Mouse (Mus musculus) G1E (cell line): ENCODE data around the gene Ehd1. TPM values are rescaled to one million over a fixed set of nuclear protein-coding genes. Genes with fewer than 3 reads are reported as not detected.
A peak's percentile ranks its signal among the peaks of the same experiment; 100 is the strongest.

Experiments used
- ATAC-seq: 2 replicates; pipeline ENCODE4 v1.8.0; 2016; ENCODE audit warnings: mild to moderate bottlenecking; ENCODE audit not compliant: insufficient number of reproducible peaks, poor library complexity, low FRiP score, severe bottlenecking; ENCODE audit errors: extremely low read depth
- DNase-seq: peaks from one replicate; pipeline ENCODE4 v3.0.0; 2012; ENCODE audit warnings: low spot score
- H3K27me3 ChIP-seq: 2 replicates; pipeline ENCODE4 v1.6.1; 2012; ENCODE audit warnings: mild to moderate bottlenecking, low read length, inconsistent platforms; ENCODE audit not compliant: insufficient read depth
- H3K36me3 ChIP-seq: replicated peaks from 2 replicates; pipeline ENCODE3; 2012; ENCODE audit warnings: mild to moderate bottlenecking, inconsistent platforms
- H3K4me1 ChIP-seq: 2 replicates; pipeline ENCODE4 v1.6.1; 2012; ENCODE audit warnings: low read depth, low read length, inconsistent platforms, mixed read lengths; ENCODE audit not compliant: insufficient read depth
- H3K4me3 ChIP-seq: 2 replicates; pipeline ENCODE4 v1.5.1; 2012; ENCODE audit warnings: low read depth, mild to moderate bottlenecking, inconsistent platforms, low read length, moderate library complexity, mixed read lengths
- H3K9me3 ChIP-seq: replicated peaks from 2 replicates; pipeline ENCODE4 v1.6.1; 2012; ENCODE audit warnings: inconsistent platforms
- CTCF ChIP-seq: IDR thresholded peaks from 2 replicates; pipeline ENCODE4 v1.5.1; 2012; ENCODE audit warnings: low read depth, low read length, inconsistent platforms, mixed read lengths
- GATA1 ChIP-seq: IDR thresholded peaks from 2 replicates; pipeline ENCODE4 v1.6.1; 2012; ENCODE audit warnings: borderline replicate concordance, low read length, inconsistent platforms, mixed read lengths
- GATA2 ChIP-seq: IDR thresholded peaks from 2 replicates; pipeline ENCODE4 v1.6.1; 2012; ENCODE audit warnings: low read depth, low read length, inconsistent platforms, borderline replicate concordance
- POLR2AphosphoS5 ChIP-seq: IDR thresholded peaks from 2 replicates; pipeline ENCODE4 v1.6.1; 2012; ENCODE audit warnings: low read depth, low read length, inconsistent platforms; ENCODE audit not compliant: insufficient replicate concordance
- TAL1 ChIP-seq: conservative IDR thresholded peaks from 2 replicates; pipeline ENCODE4 v1.6.1; 2012; ENCODE audit warnings: low read depth, low read length, inconsistent platforms, mixed read lengths
- polyA plus RNA-seq: library from polyadenylated mRNA; stranded (reverse); fragments of >175 nt; gene quantifications from 2 replicates; pipeline ENCODE4 v1.2.3, GENCODE M21; 2012
- total RNA-seq, 2 experiments: library from RNA; stranded (forward) in 1 of 2; stranded (reverse) in 1 of 2; fragments of 200-1000 nt in 1 of 2; fragments of >200 nt in 1 of 2; fragmentation: Nextera tagmentation in 1 of 2; gene quantifications; 2 replicates each; pipeline ENCODE4 v1.2.3; 2014 to 2017

Ehd1 gene
- total and polyA plus RNA-seq, 3 experiments, result 18.7 to 132 (median 23.3) TPM

DNA sequence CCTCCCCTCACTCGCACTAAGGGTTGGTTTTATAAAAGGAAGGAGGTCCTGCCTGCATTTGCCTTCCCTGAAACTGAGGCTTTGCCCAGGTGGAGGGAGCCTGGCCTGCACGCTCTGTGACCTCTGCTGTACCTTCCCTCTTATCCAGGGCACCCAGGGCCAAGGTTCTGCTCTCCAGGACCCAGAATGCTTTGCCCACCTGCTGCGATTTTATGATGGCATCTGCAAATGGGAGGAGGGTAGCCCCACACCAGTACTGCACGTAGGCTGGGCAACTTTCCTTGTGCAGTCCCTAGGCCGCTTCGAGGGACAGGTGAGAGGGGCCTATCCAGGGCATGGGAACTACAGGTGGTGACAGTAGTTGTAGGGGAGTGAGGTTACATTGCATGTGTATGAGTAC lies 62.7 kb downstream of the Ehd1 start:
- Histone ChIP-seq H3K4me3 (no peak overlapping the region), H3K4me1 (peaks cover 70% of the 10 kb centered on the region), H3K9me3 (no peaks in the 10 kb centered on the region), H3K27me3 (no peaks in the 10 kb centered on the region), H3K36me3 (peaks cover 71% of the 10 kb centered on the region)
- no peak for TF ChIP-seq POLR2AphosphoS5
- TF ChIP-seq CTCF, result no peak
- no peak for TF ChIP-seq GATA1
- no peak for TF ChIP-seq GATA2
- TF ChIP-seq TAL1, result no peak
- DNase-seq (no peak), ATAC-seq (no peak)

DNA sequence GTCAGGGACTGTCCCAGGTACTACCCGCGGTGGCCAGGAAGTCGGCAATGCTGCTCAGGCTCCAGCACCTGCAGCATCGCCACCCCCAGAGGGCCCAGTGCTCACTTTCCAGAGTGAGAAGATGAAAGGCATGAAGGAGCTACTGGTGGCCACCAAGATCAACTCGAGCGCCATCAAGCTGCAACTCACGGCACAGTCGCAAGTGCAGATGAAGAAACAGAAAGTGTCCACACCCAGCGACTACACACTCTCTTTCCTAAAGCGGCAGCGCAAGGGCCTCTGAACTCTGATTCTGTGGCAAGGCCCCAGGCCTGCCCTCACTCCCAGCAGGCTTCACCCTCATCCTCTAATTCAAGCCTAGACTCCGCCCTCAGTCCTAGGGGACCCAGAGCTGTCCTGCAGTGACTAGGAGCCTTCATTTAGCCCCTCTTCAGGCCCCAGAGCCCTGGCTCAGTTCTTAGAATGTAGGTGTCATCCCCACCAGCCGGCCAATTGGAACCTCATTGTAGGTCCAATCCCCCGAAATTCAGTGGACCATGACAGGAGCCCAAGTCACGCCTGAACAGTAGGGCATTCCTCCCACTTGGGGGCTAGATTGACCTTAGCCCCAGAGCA lies 63.5 kb downstream of the Ehd1 start:
- Histone ChIP-seq H3K9me3 (no peaks in the 10 kb centered on the region), H3K4me3 (no peak overlapping the region; the same call in 1 of the 2 replicates), H3K4me1 (peaks cover 66% of the 10 kb centered on the region), H3K36me3 (peaks cover 79% of the 10 kb centered on the region), H3K27me3 (no peaks in the 10 kb centered on the region)
- DNase-seq (peak; percentile 6), ATAC-seq (no peak)
- TF ChIP-seq CTCF, result no peak
- no peak for TF ChIP-seq POLR2AphosphoS5
- TF ChIP-seq GATA2, result no peak
- no peak for TF ChIP-seq TAL1
- no peak for TF ChIP-seq GATA1

DNA sequence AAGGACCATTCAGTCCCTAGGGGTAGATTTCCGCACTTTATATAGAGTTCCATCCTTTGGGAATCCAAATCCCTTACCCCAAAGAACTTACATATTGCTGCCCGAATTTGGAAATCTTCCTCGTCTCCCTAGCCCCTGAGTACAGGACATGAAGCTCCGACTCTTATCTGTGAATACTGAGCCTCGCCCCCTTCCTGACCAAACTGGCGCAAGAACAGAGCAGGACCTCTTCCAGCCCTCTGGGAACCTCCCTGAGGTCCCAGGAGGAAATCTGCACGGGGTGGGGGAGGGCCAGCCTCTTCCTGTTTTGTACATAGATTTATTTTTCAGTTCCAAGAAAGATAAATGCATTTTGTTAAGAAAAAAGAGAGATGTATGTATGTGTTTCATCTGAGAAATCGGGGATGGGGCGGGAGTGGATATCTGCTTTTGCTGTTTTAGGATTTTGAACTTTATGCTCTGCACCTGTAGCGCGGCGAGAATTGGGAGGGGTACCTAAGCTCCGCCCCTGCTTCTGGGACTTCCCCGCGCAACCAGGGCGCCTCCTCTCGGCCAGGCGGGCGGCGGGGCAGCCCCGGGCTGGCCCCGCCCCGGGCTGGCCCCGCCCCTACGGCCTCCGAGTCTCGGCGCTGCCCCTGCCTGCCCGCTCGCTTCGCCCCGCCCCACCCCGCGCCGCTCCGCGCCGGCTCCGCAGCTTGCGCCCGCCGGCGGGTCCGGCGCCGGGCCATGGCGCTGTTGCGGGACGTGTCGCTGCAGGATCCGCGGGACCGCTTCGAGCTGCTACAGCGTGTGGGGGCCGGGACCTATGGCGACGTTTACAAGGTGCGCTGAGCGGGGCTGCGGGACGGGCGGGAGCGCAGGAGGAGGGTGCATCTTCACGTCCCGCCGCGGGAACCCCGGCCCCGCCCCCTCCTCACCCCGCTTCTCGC lies 64.3 kb downstream of the Ehd1 start, which contains the start of gene Map4k2:
Map4k2 (plus strand) TSS at position 612 of the 929 bp plus-strand sequence.
- DNase-seq (peak; percentile 91), ATAC-seq (peak; percentile 66)
- H3K4me3 ChIP-seq, result peak within 1 kb of the TSS; percentile 80
- no peaks in the 10 kb centered on the region for H3K27me3 ChIP-seq
- peaks cover 87% of the 10 kb centered on the region for H3K36me3 ChIP-seq
- no peaks in the 10 kb centered on the region for H3K9me3 ChIP-seq
- peaks cover 63% of the 10 kb centered on the region for H3K4me1 ChIP-seq
- TF ChIP-seq TAL1 (no peak), CTCF (no peak), POLR2AphosphoS5 (no peak), GATA1 (no peak), GATA2 (no peak)

DNA sequence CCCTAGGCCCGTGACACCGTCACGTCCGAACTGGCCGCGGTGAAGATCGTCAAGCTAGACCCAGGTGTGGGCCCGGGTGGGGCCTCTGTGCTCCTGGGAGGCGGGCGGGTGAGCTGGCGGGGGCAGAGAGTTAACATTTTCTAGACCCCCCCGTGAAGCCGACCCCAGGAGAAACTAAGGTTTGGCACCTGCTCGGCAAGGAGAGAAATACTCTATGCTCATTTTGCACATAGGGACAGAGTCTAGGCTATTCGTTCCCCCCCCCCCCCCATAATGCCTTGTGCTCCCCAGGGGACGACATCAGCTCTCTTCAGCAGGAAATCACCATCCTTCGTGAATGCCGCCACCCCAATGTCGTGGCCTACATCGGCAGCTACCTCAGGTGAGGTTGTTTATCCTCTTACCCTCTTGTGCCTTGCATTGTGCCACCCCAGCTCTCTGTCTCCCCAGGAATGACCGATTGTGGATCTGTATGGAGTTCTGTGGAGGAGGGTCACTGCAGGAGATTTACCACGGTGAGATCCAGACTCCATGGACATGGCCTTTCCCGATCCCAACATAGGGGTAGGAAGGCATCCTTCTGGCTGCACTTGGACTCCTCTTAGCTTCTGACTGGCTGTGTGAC lies 65.0 kb downstream of the Ehd1 start:
- TF ChIP-seq POLR2AphosphoS5 (no peak), TAL1 (no peak), GATA2 (no peak), GATA1 (no peak), CTCF (no peak)

DNA sequence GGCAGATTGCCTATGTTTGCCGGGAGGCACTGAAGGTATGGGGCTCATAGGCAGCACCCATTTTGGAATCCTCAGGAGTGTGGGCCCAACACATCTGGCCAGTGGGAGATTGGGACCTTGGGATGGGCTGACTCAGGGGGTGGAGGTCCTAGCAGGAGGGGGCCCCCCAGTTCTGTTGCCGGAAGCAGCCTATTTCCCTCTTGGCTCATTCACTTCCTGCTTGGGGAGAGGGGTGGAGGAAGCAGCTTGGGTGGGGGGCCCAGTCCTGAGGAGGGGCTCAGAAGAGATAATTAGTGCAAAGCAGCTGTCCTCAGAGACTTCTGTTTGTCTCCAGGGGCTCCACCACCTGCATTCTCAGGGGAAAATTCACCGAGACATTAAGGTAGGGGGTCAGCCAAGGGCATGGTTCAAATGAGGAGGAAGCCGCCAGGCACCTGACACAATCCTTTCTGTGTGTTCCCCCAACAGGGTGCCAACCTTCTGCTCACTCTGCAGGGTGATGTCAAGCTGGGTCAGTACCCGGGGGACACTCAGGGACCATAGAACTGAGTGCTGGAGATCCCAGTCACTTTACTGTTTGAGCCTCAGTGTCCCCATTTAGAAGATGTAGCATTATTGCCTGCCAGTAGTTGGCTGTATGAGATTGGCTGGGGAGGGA lies 65.9 kb downstream of the Ehd1 start:
- DNase-seq (no peak), ATAC-seq (no peak)
- H3K4me3 ChIP-seq, result no peak overlapping the region
- no peaks in the 10 kb centered on the region for H3K27me3 ChIP-seq
- peaks cover 90% of the 10 kb centered on the region for H3K36me3 ChIP-seq
- peaks cover 47% of the 10 kb centered on the region for H3K4me1 ChIP-seq
- TF ChIP-seq TAL1, result no peak
- no peak for TF ChIP-seq GATA2
- no peak for TF ChIP-seq GATA1
- no peak for TF ChIP-seq POLR2AphosphoS5
- TF ChIP-seq CTCF, result no peak
- no peaks in the 10 kb centered on the region for H3K9me3 ChIP-seq

More for the DNA sequence above, 65.0 kb downstream of the Ehd1 start:
- Histone ChIP-seq H3K27me3 (no peaks in the 10 kb centered on the region), H3K4me1 (peaks cover 55% of the 10 kb centered on the region), H3K4me3 (peak overlapping the region; percentile 80), H3K9me3 (no peaks in the 10 kb centered on the region), H3K36me3 (peaks cover 90% of the 10 kb centered on the region)
- no peak for ATAC-seq
- no peak for DNase-seq
